ENCODE assay signal across 23 mouse cellular contexts in the genomic region with DNA sequence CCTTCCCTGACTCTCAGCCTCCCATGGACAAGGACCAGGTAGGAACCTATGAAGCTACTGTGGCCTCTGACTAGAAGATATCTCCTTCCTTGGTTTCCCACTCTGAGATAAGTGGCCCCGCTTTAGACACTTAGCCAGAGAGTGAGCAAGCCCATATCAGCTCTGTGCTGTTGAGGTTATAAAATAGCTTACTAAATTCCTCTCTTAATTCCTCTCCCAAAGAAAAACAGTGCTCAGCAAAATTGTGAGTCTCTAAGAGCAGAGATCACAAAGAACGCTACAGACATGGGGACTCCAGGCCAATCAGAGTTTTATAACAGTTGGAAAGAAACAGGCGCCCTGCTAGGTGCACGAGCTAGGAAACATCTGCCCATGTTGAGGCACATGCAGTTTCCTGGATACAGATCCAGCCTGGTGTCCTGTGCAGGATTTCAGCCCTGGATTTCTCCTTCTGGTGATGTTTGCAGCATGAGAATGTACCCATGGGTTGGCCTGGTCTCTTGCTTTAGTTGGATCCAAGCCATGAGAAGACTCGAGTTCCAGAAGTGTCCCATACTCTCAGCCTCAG.
DNase-seq lines count a peak whose midpoint lies in the region; ATAC-seq and TF ChIP-seq lines count a peak whose summit lies in the region.
"Had no signal": no experiment of that assay in that cellular context is flagged by ENCODE, and none has a peak within 500 bp of the region (broad histone marks: within the 10 kb centered on the region; RNA-seq: fewer than 3 reads in every experiment).

No protein-coding gene starts in this region.

- ATAC-seq in kidney, embryonic 16.5 days (ENCODE audit: low FRiP score, low TSS enrichment) = peak; percentile 54; the same call in 1 of the 2 replicates
- no peak for ATAC-seq in kidney, embryonic 14.5 days (ENCODE audit: low FRiP score, low TSS enrichment)
- ATAC-seq in limb, embryonic 13.5 days (ENCODE audit: low FRiP score, low read depth) = peak; percentile 71
- peak; percentile 72 for ATAC-seq in limb, embryonic 14.5 days (ENCODE audit: low FRiP score, low read depth)
- ATAC-seq in lung, postnatal 0 days = peak; percentile 77
- ATAC-seq: hindbrain, embryonic 16.5 days; intestine, embryonic 15.5 days; midbrain, embryonic 16.5 days had no signal

- no peaks in the 10 kb centered on the region for H3K9me3 ChIP-seq in kidney, embryonic 16.5 days (ENCODE audit: low read length)
- no peaks in the 10 kb centered on the region for H3K9me3 ChIP-seq in kidney, embryonic 14.5 days (ENCODE audit: control insufficient read depth, low read length)
- H3K9me3 ChIP-seq in limb, embryonic 13.5 days = no peaks in the 10 kb centered on the region
- no peaks in the 10 kb centered on the region for H3K9me3 ChIP-seq in limb, embryonic 14.5 days (ENCODE audit: control insufficient read depth, low read length)
- no peaks in the 10 kb centered on the region for H3K9me3 ChIP-seq in lung, postnatal 0 days (ENCODE audit: low read length)
- H3K9me3 ChIP-seq in forebrain, embryonic 10.5 days = no peaks in the 10 kb centered on the region
- H3K9me3 ChIP-seq: forebrain, embryonic 12.5 days; intestine, embryonic 15.5 days; liver, embryonic 15.5 days; neural tube, embryonic 13.5 days; stomach, embryonic 15.5 days had no signal

- DNase-seq in limb, embryonic 14.5 days (ENCODE audit: low spot score) = peak; percentile 36
- peak; percentile 56 for DNase-seq in lung, postnatal 0 days (ENCODE audit: low spot score)
- DNase-seq in retina, postnatal 1 day = no peak
- DNase-seq in thymus, postnatal 36 days = no peak
- no peak for DNase-seq in forebrain, embryonic 10.5 days (ENCODE audit: extremely low spot score, low spot score)
- DNase-seq: adrenal gland, adult 2 months; B cell, adult 2 months; cerebellum, adult 2 months; gastrocnemius, postnatal 10 days; right cerebral cortex, postnatal 25 days had no signal

- peaks cover 3% of the 10 kb centered on the region; the same call in 1 of the 2 replicates for H3K4me1 ChIP-seq in kidney, embryonic 16.5 days (ENCODE audit: insufficient read depth, low read length)
- H3K4me1 ChIP-seq in kidney, embryonic 14.5 days (ENCODE audit: control insufficient read depth, insufficient read depth, low read length) = no peaks in the 10 kb centered on the region
- peaks cover 24% of the 10 kb centered on the region for H3K4me1 ChIP-seq in limb, embryonic 13.5 days
- H3K4me1 ChIP-seq in limb, embryonic 14.5 days (ENCODE audit: control insufficient read depth, insufficient read depth, low read length) = peaks cover 20% of the 10 kb centered on the region
- no peaks in the 10 kb centered on the region for H3K4me1 ChIP-seq in lung, postnatal 0 days (ENCODE audit: insufficient read depth, low read depth, low read length)
- H3K4me1 ChIP-seq in forebrain, embryonic 10.5 days = no peaks in the 10 kb centered on the region
- H3K4me1 ChIP-seq: forebrain, embryonic 12.5 days; intestine, embryonic 15.5 days; liver, embryonic 15.5 days; stomach, embryonic 15.5 days had no signal

- no peak for TF ChIP-seq CTCF in lung, postnatal 0 days (IDR thresholded peaks at IDR 0.05)

- H3K27me3 ChIP-seq in kidney, embryonic 16.5 days (ENCODE audit: insufficient read depth, low read length) = no peaks in the 10 kb centered on the region
- no peaks in the 10 kb centered on the region for H3K27me3 ChIP-seq in kidney, embryonic 14.5 days (ENCODE audit: control insufficient read depth, insufficient read depth, low read length)
- H3K27me3 ChIP-seq in limb, embryonic 13.5 days = no peaks in the 10 kb centered on the region
- H3K27me3 ChIP-seq in limb, embryonic 14.5 days (ENCODE audit: control insufficient read depth, insufficient read depth, low read length) = no peaks in the 10 kb centered on the region
- no peaks in the 10 kb centered on the region for H3K27me3 ChIP-seq in lung, postnatal 0 days (replicated peaks; ENCODE audit: insufficient read depth, low read length)
- H3K27me3 ChIP-seq in forebrain, embryonic 10.5 days (ENCODE audit: poor library complexity, severe bottlenecking) = no peaks in the 10 kb centered on the region
- H3K27me3 ChIP-seq: forebrain, embryonic 12.5 days; intestine, embryonic 15.5 days; liver, embryonic 15.5 days; neural tube, embryonic 13.5 days; stomach, embryonic 15.5 days had no signal

- H3K36me3 ChIP-seq in kidney, embryonic 16.5 days (ENCODE audit: insufficient read depth, low read length) = no peaks in the 10 kb centered on the region
- no peaks in the 10 kb centered on the region for H3K36me3 ChIP-seq in kidney, embryonic 14.5 days (ENCODE audit: control insufficient read depth, insufficient read depth, low read length)
- no peaks in the 10 kb centered on the region for H3K36me3 ChIP-seq in limb, embryonic 13.5 days
- no peaks in the 10 kb centered on the region for H3K36me3 ChIP-seq in limb, embryonic 14.5 days (ENCODE audit: control insufficient read depth, insufficient read depth, low read length)
- H3K36me3 ChIP-seq in lung, postnatal 0 days (ENCODE audit: insufficient read depth, low read length) = no peaks in the 10 kb centered on the region
- H3K36me3 ChIP-seq in forebrain, embryonic 10.5 days (replicated peaks) = no peaks in the 10 kb centered on the region
- H3K36me3 ChIP-seq: forebrain, embryonic 12.5 days; intestine, embryonic 15.5 days; liver, embryonic 15.5 days; neural tube, embryonic 13.5 days; stomach, embryonic 15.5 days had no signal

- WGBS in kidney, embryonic 16.5 days = 53% methylated on average over 5 of the region's 5 CpGs
- WGBS in kidney, embryonic 14.5 days = 71% methylated on average over 5 of the region's 5 CpGs
- WGBS in limb, embryonic 13.5 days = 37% methylated on average over 5 of the region's 5 CpGs
- WGBS in limb, embryonic 14.5 days = 31% methylated on average over 5 of the region's 5 CpGs
- WGBS in lung, postnatal 0 days = 47% methylated on average over 5 of the region's 5 CpGs
- WGBS in forebrain, embryonic 10.5 days = 90% methylated on average over 5 of the region's 5 CpGs

- no peak overlapping the region for H3K9ac ChIP-seq in kidney, embryonic 16.5 days (replicated peaks; ENCODE audit: low read length)
- no peak overlapping the region for H3K9ac ChIP-seq in kidney, embryonic 14.5 days (ENCODE audit: low read depth, low read length)
- no peak overlapping the region for H3K9ac ChIP-seq in limb, embryonic 13.5 days
- H3K9ac ChIP-seq in limb, embryonic 14.5 days (ENCODE audit: low read depth, low read length, severe bottlenecking) = no peak overlapping the region
- no peak overlapping the region for H3K9ac ChIP-seq in lung, postnatal 0 days (replicated peaks; ENCODE audit: low read depth)
- H3K9ac ChIP-seq: forebrain, embryonic 12.5 days; intestine, embryonic 15.5 days; liver, embryonic 15.5 days; neural tube, embryonic 13.5 days; stomach, embryonic 15.5 days had no signal

- no peak overlapping the region for H3K4me3 ChIP-seq in kidney, embryonic 16.5 days (ENCODE audit: low read length)
- H3K4me3 ChIP-seq in kidney, embryonic 14.5 days (ENCODE audit: low read length) = no peak overlapping the region
- H3K4me3 ChIP-seq in limb, embryonic 13.5 days = no peak overlapping the region
- no peak overlapping the region for H3K4me3 ChIP-seq in limb, embryonic 14.5 days (replicated peaks; ENCODE audit: low read length)
- H3K4me3 ChIP-seq in lung, postnatal 0 days (ENCODE audit: low read depth, low read length) = no peak overlapping the region
- no peak overlapping the region for H3K4me3 ChIP-seq in forebrain, embryonic 10.5 days
- H3K4me3 ChIP-seq: erythroblast, embryonic 14.5 days; forebrain, embryonic 12.5 days; intestine, embryonic 15.5 days; left cerebral cortex, adult 2 months; liver, embryonic 15.5 days; neural tube, embryonic 13.5 days; stomach, embryonic 15.5 days had no signal

- no peak overlapping the region for H3K4me2 ChIP-seq in kidney, embryonic 16.5 days (replicated peaks; ENCODE audit: low read depth, low read length)
- H3K4me2 ChIP-seq in kidney, embryonic 14.5 days (replicated peaks; ENCODE audit: low read depth, low read length) = no peak overlapping the region
- H3K4me2 ChIP-seq in limb, embryonic 13.5 days (replicated peaks) = no peak overlapping the region
- no peak overlapping the region for H3K4me2 ChIP-seq in limb, embryonic 14.5 days (replicated peaks; ENCODE audit: low read depth, low read length, severe bottlenecking)
- no peak overlapping the region for H3K4me2 ChIP-seq in lung, postnatal 0 days (replicated peaks; ENCODE audit: low read depth, low read length)
- H3K4me2 ChIP-seq: forebrain, embryonic 12.5 days; intestine, embryonic 15.5 days; liver, embryonic 15.5 days; neural tube, embryonic 13.5 days; stomach, embryonic 15.5 days had no signal

- TF ChIP-seq POLR2A in limb, embryonic 14.5 days (IDR thresholded peaks at IDR 0.05; ENCODE audit: borderline replicate concordance, extremely low read depth, insufficient read depth, insufficient read length) = no peak

- no peak overlapping the region for H3K27ac ChIP-seq in kidney, embryonic 16.5 days (ENCODE audit: low read length)
- no peak overlapping the region for H3K27ac ChIP-seq in kidney, embryonic 14.5 days (ENCODE audit: low read depth, low read length)
- H3K27ac ChIP-seq in limb, embryonic 13.5 days = peak overlapping the region; percentile 61; the same call in 1 of the 2 replicates
- H3K27ac ChIP-seq in limb, embryonic 14.5 days (replicated peaks; ENCODE audit: low read depth, low read length) = peak overlapping the region; percentile 39
- H3K27ac ChIP-seq in lung, postnatal 0 days (ENCODE audit: low read length) = no peak overlapping the region
- no peak overlapping the region for H3K27ac ChIP-seq in forebrain, embryonic 10.5 days
- H3K27ac ChIP-seq: forebrain, embryonic 12.5 days; intestine, embryonic 15.5 days; kidney, postnatal 0 days; left cerebral cortex, adult 2 months; liver, embryonic 15.5 days; neural tube, embryonic 13.5 days; stomach, embryonic 15.5 days had no signal

- no peak for TF ChIP-seq EP300 in lung, postnatal 0 days (IDR thresholded peaks at IDR 0.05)

Comparison
In these comparisons a context has a peak if more than half of its experiments do, and no peak if none do; other contexts are left out.
1. H3K27ac ChIP-seq: peak in limb, embryonic 13.5 days (single experiment) and limb, embryonic 14.5 days (single experiment); none in kidney, embryonic 16.5 days (single experiment), kidney, embryonic 14.5 days (single experiment), lung, postnatal 0 days (single experiment) and forebrain, embryonic 10.5 days (single experiment).
2. DNase-seq: peak in limb, embryonic 14.5 days (single experiment) and lung, postnatal 0 days (single experiment); none in retina, postnatal 1 day (single experiment), thymus, postnatal 36 days (0 of 2) and forebrain, embryonic 10.5 days (single experiment).